Mouse (Mus musculus) intestine, postnatal 0 days (tissue): ENCODE measurements at regions not wholly inside any gene's neighbourhood (a gene's known extent, or its start where the extent isn't known, plus 50 kb on each side); places are given as distances from the start of the nearest gene placed in this dataset.

Experiments
- ATAC-seq: fragments of 200-750 bp; cut with Nextera tagmentation; 2 replicates; pipeline ENCODE4 v1.8.0; 2017; ENCODE audit warnings: mild to moderate bottlenecking, moderate TSS enrichment, moderate library complexity
- H3K27ac ChIP-seq: fragments of 300-500 bp; sonication (generic); 2 replicates; pipeline ENCODE4 v1.5.1; 2014; ENCODE audit warnings: mild to moderate bottlenecking, low read depth, low read length, moderate library complexity
- H3K27me3 ChIP-seq: fragments of 300-500 bp; sonication (generic); replicated peaks from 2 replicates; pipeline ENCODE4 v1.6.1; 2014; ENCODE audit warnings: low read length, mixed read lengths; ENCODE audit not compliant: control insufficient read depth, insufficient read depth
- H3K36me3 ChIP-seq: fragments of 300-500 bp; sonication (generic); 2 replicates; pipeline ENCODE4 v1.6.1; 2014; ENCODE audit warnings: mild to moderate bottlenecking, moderate library complexity; ENCODE audit not compliant: control insufficient read depth, insufficient read depth
- H3K4me1 ChIP-seq: fragments of 300-500 bp; sonication (generic); replicated peaks from 2 replicates; pipeline ENCODE4 v1.6.1; 2014; ENCODE audit warnings: antibody characterized with exemption, low read length, mixed read lengths; ENCODE audit not compliant: control insufficient read depth, insufficient read depth
- H3K4me2 ChIP-seq: fragments of 300-500 bp; sonication (generic); replicated peaks from 2 replicates; pipeline ENCODE4 v1.6.1; 2014; ENCODE audit warnings: low read depth, mild to moderate bottlenecking, moderate library complexity
- H3K4me3 ChIP-seq: fragments of 300-500 bp; sonication (generic); 2 replicates; pipeline ENCODE4 v1.5.1; 2014; ENCODE audit warnings: low read depth, low read length
- H3K9ac ChIP-seq: fragments of 300-500 bp; sonication (generic); 2 replicates; pipeline ENCODE4 v1.6.1; 2014; ENCODE audit warnings: mild to moderate bottlenecking, low read depth, low read length
- H3K9me3 ChIP-seq: fragments of 300-500 bp; sonication (generic); 2 replicates; pipeline ENCODE4 v1.6.1; 2016; ENCODE audit warnings: mixed run types; ENCODE audit not compliant: control insufficient read depth
- CTCF ChIP-seq: sonication (generic); IDR thresholded peaks from 2 replicates; pipeline ENCODE4 v1.5.1; 2016; ENCODE audit warnings: low read depth, mild to moderate bottlenecking, control low read depth, antibody characterized with exemption, moderate library complexity
- WGBS: fragments of 180-500 bp; shearing (Covaris S2); extraction: QIAGEN DNeasy Blood & Tissue Kit; methylation state at CpG from one replicate; pipeline ENCODE4 v1.1.7; 2014; 5-methylcytosine and 5-hydroxymethylcytosine counted together

- H3K4me2 ChIP-seq, result no peak overlapping the region
- no peak for TF ChIP-seq CTCF
- H3K27ac ChIP-seq, result no peak overlapping the region
- no peak overlapping the region for H3K9ac ChIP-seq
- 79% methylated on average over 6 of the region's 6 CpGs for WGBS
- H3K36me3 ChIP-seq, result no peaks in the 10 kb centered on the region
- no peaks in the 10 kb centered on the region for H3K4me1 ChIP-seq
- no peaks in the 10 kb centered on the region for H3K9me3 ChIP-seq
- H3K27me3 ChIP-seq, result no peaks in the 10 kb centered on the region
- ATAC-seq, result no peak
- H3K4me3 ChIP-seq, result no peak overlapping the region
Measured at GRCm38 (mm10) chr7:82949372-82949771, 82.2 kb downstream of the Mex3b start.

- H3K27ac ChIP-seq, result no peak overlapping the region
- no peak overlapping the region for H3K9ac ChIP-seq
- H3K27me3 ChIP-seq, result no peaks in the 10 kb centered on the region
- ATAC-seq, result no peak
- no peak overlapping the region for H3K4me3 ChIP-seq
- no peaks in the 10 kb centered on the region for H3K4me1 ChIP-seq
- no peak for TF ChIP-seq CTCF
- H3K4me2 ChIP-seq, result no peak overlapping the region
- WGBS, result 57% methylated on average over 19 of the region's 20 CpGs
- no peaks in the 10 kb centered on the region for H3K36me3 ChIP-seq
- no peaks in the 10 kb centered on the region for H3K9me3 ChIP-seq
Measured at GRCm38 (mm10) chr7:82957208-82957977, 90.3 kb downstream of the Mex3b start.

GRCm38 (mm10) chr7:82970599-82970998, 103.5 kb downstream of the Mex3b start:
- Histone ChIP-seq H3K9ac (no peak overlapping the region), H3K4me3 (no peak overlapping the region), H3K36me3 (no peaks in the 10 kb centered on the region), H3K27ac (no peak overlapping the region), H3K27me3 (no peaks in the 10 kb centered on the region), H3K4me2 (no peak overlapping the region), H3K9me3 (no peaks in the 10 kb centered on the region), H3K4me1 (no peaks in the 10 kb centered on the region)
- WGBS, result 97% methylated on average over 1 of the region's 1 CpGs
- no peak for ATAC-seq
- no peak for TF ChIP-seq CTCF

GRCm38 (mm10) chr7:82971244-82971643, 104.1 kb downstream of the Mex3b start:
- H3K9ac ChIP-seq, result no peak overlapping the region
- no peaks in the 10 kb centered on the region for H3K4me1 ChIP-seq
- 89% methylated on average over 5 of the region's 5 CpGs for WGBS
- no peaks in the 10 kb centered on the region for H3K9me3 ChIP-seq
- H3K4me2 ChIP-seq, result no peak overlapping the region
- no peaks in the 10 kb centered on the region for H3K36me3 ChIP-seq
- TF ChIP-seq CTCF, result no peak
- ATAC-seq, result no peak
- no peak overlapping the region for H3K4me3 ChIP-seq
- H3K27me3 ChIP-seq, result no peaks in the 10 kb centered on the region
- H3K27ac ChIP-seq, result no peak overlapping the region

- Histone ChIP-seq H3K9me3 (no peaks in the 10 kb centered on the region), H3K36me3 (no peaks in the 10 kb centered on the region), H3K4me3 (no peak overlapping the region), H3K4me1 (no peaks in the 10 kb centered on the region), H3K27me3 (no peaks in the 10 kb centered on the region), H3K27ac (no peak overlapping the region), H3K4me2 (no peak overlapping the region), H3K9ac (no peak overlapping the region)
- no peak for ATAC-seq
- 62% methylated on average over 12 of the region's 12 CpGs for WGBS
- no peak for TF ChIP-seq CTCF
Measured at GRCm38 (mm10) chr7:82972214-82973006, 105.3 kb downstream of the Mex3b start.

GRCm38 (mm10) chr7:82990708-82991107, 123.6 kb downstream of the Mex3b start:
- no peak overlapping the region for H3K27ac ChIP-seq
- no peaks in the 10 kb centered on the region for H3K9me3 ChIP-seq
- H3K9ac ChIP-seq, result no peak overlapping the region
- ATAC-seq, result no peak
- H3K4me3 ChIP-seq, result no peak overlapping the region
- H3K4me2 ChIP-seq, result no peak overlapping the region
- TF ChIP-seq CTCF, result no peak
- H3K4me1 ChIP-seq, result no peaks in the 10 kb centered on the region
- no peaks in the 10 kb centered on the region for H3K36me3 ChIP-seq
- no peaks in the 10 kb centered on the region for H3K27me3 ChIP-seq
